Mouse (Mus musculus): ENCODE measurements around the gene Lsm7. TPM values are rescaled to one million over a fixed set of nuclear protein-coding genes. Genes with fewer than 3 reads are reported as not detected.

The Lsm7 gene
- polyA plus RNA-seq, 1 experiment from 2014 or later: 138 TPM

DNA sequence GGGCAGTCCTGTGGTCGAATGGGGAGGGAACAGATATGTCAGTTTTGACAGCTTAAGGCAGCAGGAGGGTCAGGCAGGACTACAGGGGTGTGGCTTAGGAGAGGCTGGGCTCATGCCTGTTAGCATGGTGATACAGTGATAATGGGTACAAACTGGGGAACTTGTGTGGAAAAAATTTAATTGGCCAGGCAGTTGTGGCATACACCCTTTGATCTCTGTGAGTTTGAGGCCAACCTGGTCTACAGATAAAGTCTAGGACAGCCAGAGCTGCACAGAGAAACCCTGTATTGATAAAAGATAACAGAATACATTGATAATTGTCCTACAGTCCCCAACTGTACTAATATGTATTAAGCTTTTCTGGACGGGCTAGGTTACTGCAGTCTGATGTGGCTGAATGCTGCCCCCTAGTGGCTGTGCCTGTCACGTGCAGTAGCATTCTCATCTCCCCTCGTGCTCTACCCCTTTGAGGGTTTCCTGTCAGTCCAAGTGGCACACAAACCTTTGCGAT lies 25.2 kb upstream of the Lsm7 start:
- H3K9ac ChIP-seq (replicated peaks; ENCODE audit: low read depth): no peak overlapping the region
- no peaks in the 10 kb centered on the region for H3K4me1 ChIP-seq (ENCODE audit: insufficient read depth, low read depth, low read length)
- ATAC-seq: peak; percentile 50
- no peak overlapping the region for H3K4me2 ChIP-seq (replicated peaks; ENCODE audit: low read depth, low read length)
- DNase-seq (ENCODE audit: low spot score): peak; percentile 71
- no peaks in the 10 kb centered on the region for H3K9me3 ChIP-seq (ENCODE audit: low read length)
- WGBS: 9% methylated on average over 5 of the region's 5 CpGs
- no peak overlapping the region for H3K27ac ChIP-seq (ENCODE audit: low read length)
- H3K36me3 ChIP-seq (ENCODE audit: insufficient read depth, low read length): no peaks in the 10 kb centered on the region
- H3K4me3 ChIP-seq (ENCODE audit: low read depth, low read length): no peak overlapping the region
- H3K27me3 ChIP-seq (replicated peaks; ENCODE audit: insufficient read depth, low read length): no peaks in the 10 kb centered on the region
- TF ChIP-seq CTCF (IDR thresholded peaks at IDR 0.05): peak; percentile 86
- no peak for TF ChIP-seq EP300 (IDR thresholded peaks at IDR 0.05)

GRCm38 (mm10) chr10:80876594-80876993 lies 21.6 kb upstream of the Lsm7 start:
- H3K9me3 ChIP-seq (ENCODE audit: low read length): no peaks in the 10 kb centered on the region
- no peaks in the 10 kb centered on the region for H3K27me3 ChIP-seq (replicated peaks; ENCODE audit: insufficient read depth, low read length)
- DNase-seq (ENCODE audit: low spot score) (no peak), ATAC-seq (no peak)
- no peak overlapping the region for H3K4me3 ChIP-seq (ENCODE audit: low read depth, low read length)
- no peak for TF ChIP-seq EP300 (IDR thresholded peaks at IDR 0.05)
- no peak for TF ChIP-seq CTCF (IDR thresholded peaks at IDR 0.05)
- 25% methylated on average over 3 of the region's 3 CpGs for WGBS
- H3K4me2 ChIP-seq (replicated peaks; ENCODE audit: low read depth, low read length): no peak overlapping the region
- no peak overlapping the region for H3K9ac ChIP-seq (replicated peaks; ENCODE audit: low read depth)
- no peaks in the 10 kb centered on the region for H3K4me1 ChIP-seq (ENCODE audit: insufficient read depth, low read depth, low read length)
- H3K36me3 ChIP-seq (ENCODE audit: insufficient read depth, low read length): no peaks in the 10 kb centered on the region
- H3K27ac ChIP-seq (ENCODE audit: low read length): no peak overlapping the region

GRCm38 (mm10) chr10:80876028-80876427 lies 21.0 kb upstream of the Lsm7 start:
- 27% methylated on average over 5 of the region's 5 CpGs for WGBS
- TF ChIP-seq CTCF (IDR thresholded peaks at IDR 0.05): peak; percentile 89
- no peak for TF ChIP-seq EP300 (IDR thresholded peaks at IDR 0.05)
- DNase-seq (ENCODE audit: low spot score): peak; percentile 65

GRCm38 (mm10) chr10:80874035-80874434 lies 19.0 kb upstream of the Lsm7 start:
- TF ChIP-seq CTCF (IDR thresholded peaks at IDR 0.05): no peak
- no peaks in the 10 kb centered on the region for H3K36me3 ChIP-seq (ENCODE audit: insufficient read depth, low read length)
- H3K9me3 ChIP-seq (ENCODE audit: low read length): no peaks in the 10 kb centered on the region
- ATAC-seq: no peak
- H3K4me3 ChIP-seq (ENCODE audit: low read depth, low read length): no peak overlapping the region
- no peaks in the 10 kb centered on the region for H3K27me3 ChIP-seq (replicated peaks; ENCODE audit: insufficient read depth, low read length)
- no peak for DNase-seq (ENCODE audit: low spot score)
- H3K4me2 ChIP-seq (replicated peaks; ENCODE audit: low read depth, low read length): no peak overlapping the region
- no peaks in the 10 kb centered on the region for H3K4me1 ChIP-seq (ENCODE audit: insufficient read depth, low read depth, low read length)
- H3K9ac ChIP-seq (replicated peaks; ENCODE audit: low read depth): no peak overlapping the region
- no peak overlapping the region for H3K27ac ChIP-seq (ENCODE audit: low read length)
- WGBS: 78% methylated on average over 9 of the region's 9 CpGs

More at GRCm38 (mm10) chr10:80876028-80876427, 21.0 kb upstream of the Lsm7 start:
- Histone ChIP-seq H3K4me2 (replicated peaks; ENCODE audit: low read depth, low read length) (no peak overlapping the region), H3K36me3 (ENCODE audit: insufficient read depth, low read length) (no peaks in the 10 kb centered on the region), H3K27me3 (replicated peaks; ENCODE audit: insufficient read depth, low read length) (no peaks in the 10 kb centered on the region), H3K27ac (ENCODE audit: low read length) (no peak overlapping the region), H3K4me1 (ENCODE audit: insufficient read depth, low read depth, low read length) (no peaks in the 10 kb centered on the region), H3K9me3 (ENCODE audit: low read length) (no peaks in the 10 kb centered on the region), H3K4me3 (ENCODE audit: low read depth, low read length) (no peak overlapping the region), H3K9ac (replicated peaks; ENCODE audit: low read depth) (no peak overlapping the region)
- ATAC-seq: peak; percentile 38

- Histone ChIP-seq H3K27ac (ENCODE audit: low read length) (no peak within 1 kb of the TSS), H3K9me3 (ENCODE audit: low read length) (no peaks in the 10 kb centered on the region), H3K4me1 (ENCODE audit: insufficient read depth, low read depth, low read length) (no peaks in the 10 kb centered on the region), H3K9ac (replicated peaks; ENCODE audit: low read depth) (no peak within 1 kb of the TSS), H3K27me3 (replicated peaks; ENCODE audit: insufficient read depth, low read length) (no peaks in the 10 kb centered on the region), H3K4me2 (replicated peaks; ENCODE audit: low read depth, low read length) (no peak within 1 kb of the TSS), H3K36me3 (ENCODE audit: insufficient read depth, low read length) (no peaks in the 10 kb centered on the region), H3K4me3 (ENCODE audit: low read depth, low read length) (no peak within 1 kb of the TSS)
- WGBS: 18% methylated on average over 9 of the region's 9 CpGs
- ATAC-seq (no peak; the same call in 1 of the 2 replicates), DNase-seq (ENCODE audit: low spot score) (no peak)
- TF ChIP-seq EP300 (IDR thresholded peaks at IDR 0.05) (no peak), CTCF (IDR thresholded peaks at IDR 0.05) (no peak)
Observed at GRCm38 (mm10) chr10:80871581-80871980, 16.6 kb upstream of the Lsm7 start, which contains the start of gene Tmprss9. TSS of gene Tmprss9 (plus strand) at chr10:80871848.

- 74% methylated on average over 3 of the region's 6 CpGs for WGBS
- no peak for TF ChIP-seq CTCF (IDR thresholded peaks at IDR 0.05)
- no peak for TF ChIP-seq EP300 (IDR thresholded peaks at IDR 0.05)
- no peak overlapping the region for H3K27ac ChIP-seq (ENCODE audit: low read length)
Observed at GRCm38 (mm10) chr10:80870993-80871392, 16.0 kb upstream of the Lsm7 start.

DNA sequence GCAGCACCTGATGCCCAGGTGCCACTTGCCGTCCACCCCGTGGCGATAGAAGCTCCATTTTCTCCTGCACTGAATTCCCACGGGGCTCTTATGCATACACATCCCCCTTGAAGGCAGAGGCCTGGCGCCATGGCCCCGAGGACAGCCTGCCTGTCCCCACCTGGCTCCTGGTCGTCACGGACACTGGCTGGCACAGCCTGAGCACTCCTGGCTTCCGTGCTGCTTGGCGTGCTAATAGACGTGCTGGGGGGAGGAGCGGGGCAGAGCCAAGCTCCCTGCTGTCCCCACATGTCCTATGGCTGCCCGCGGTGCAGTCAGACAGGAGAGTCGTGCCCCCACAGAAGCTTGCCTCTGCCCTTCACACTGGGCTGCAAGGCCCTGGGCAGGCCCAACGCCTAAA lies 9.4 kb upstream of the Lsm7 start:
- 88% methylated on average over 15 of the region's 16 CpGs for WGBS

More at GRCm38 (mm10) chr10:80870993-80871392, 16.0 kb upstream of the Lsm7 start:
- Histone ChIP-seq H3K4me2 (replicated peaks; ENCODE audit: low read depth, low read length) (no peak overlapping the region), H3K4me3 (ENCODE audit: low read depth, low read length) (no peak overlapping the region), H3K9ac (replicated peaks; ENCODE audit: low read depth) (no peak overlapping the region), H3K36me3 (ENCODE audit: insufficient read depth, low read length) (no peaks in the 10 kb centered on the region), H3K27me3 (replicated peaks; ENCODE audit: insufficient read depth, low read length) (no peaks in the 10 kb centered on the region), H3K4me1 (ENCODE audit: insufficient read depth, low read depth, low read length) (no peaks in the 10 kb centered on the region), H3K9me3 (ENCODE audit: low read length) (no peaks in the 10 kb centered on the region)
- DNase-seq (ENCODE audit: low spot score): no peak
- no peak for ATAC-seq

More for the DNA sequence above, 9.4 kb upstream of the Lsm7 start:
- no peaks in the 10 kb centered on the region for H3K27me3 ChIP-seq (replicated peaks; ENCODE audit: insufficient read depth, low read length)
- no peak overlapping the region for H3K9ac ChIP-seq (replicated peaks; ENCODE audit: low read depth)
- DNase-seq (ENCODE audit: low spot score): no peak
- H3K36me3 ChIP-seq (ENCODE audit: insufficient read depth, low read length): peaks cover 7% of the 10 kb centered on the region; the same call in 1 of the 2 replicates
- H3K27ac ChIP-seq (ENCODE audit: low read length): no peak overlapping the region
- ATAC-seq: peak; percentile 12; the same call in 1 of the 2 replicates
- no peaks in the 10 kb centered on the region for H3K4me1 ChIP-seq (ENCODE audit: insufficient read depth, low read depth, low read length)
- no peaks in the 10 kb centered on the region for H3K9me3 ChIP-seq (ENCODE audit: low read length)
- H3K4me2 ChIP-seq (replicated peaks; ENCODE audit: low read depth, low read length): no peak overlapping the region
- no peak overlapping the region for H3K4me3 ChIP-seq (ENCODE audit: low read depth, low read length)
- TF ChIP-seq EP300 (IDR thresholded peaks at IDR 0.05): no peak
- no peak for TF ChIP-seq CTCF (IDR thresholded peaks at IDR 0.05)
